Mouse (Mus musculus) forebrain, embryonic 12.5 days (tissue): ENCODE data around the gene Lat2. TPM values are rescaled to one million over a fixed set of nuclear protein-coding genes. Genes with fewer than 3 reads are reported as not detected.
A peak's percentile ranks its signal among the peaks of the same experiment; 100 is the strongest.

ENCODE experiments used
- ATAC-seq: fragments of 200-750 bp; cut with Nextera tagmentation; 2 replicates; pipeline ENCODE4 v1.8.0; 2017; ENCODE audit warnings: moderate TSS enrichment; ENCODE audit not compliant: low FRiP score
- H3K27ac ChIP-seq: fragments of 300-500 bp; sonication (generic); 2 replicates; pipeline ENCODE4 v1.5.1; 2016; ENCODE audit warnings: mild to moderate bottlenecking
- H3K27me3 ChIP-seq: fragments of 300-500 bp; sonication (generic); 2 replicates; pipeline ENCODE4 v1.6.1; 2016; ENCODE audit warnings: mild to moderate bottlenecking
- H3K36me3 ChIP-seq: fragments of 300-500 bp; sonication (generic); replicated peaks from 2 replicates; pipeline ENCODE4 v1.6.1; 2016; ENCODE audit warnings: mild to moderate bottlenecking
- H3K4me1 ChIP-seq: fragments of 300-500 bp; sonication (generic); 2 replicates; pipeline ENCODE4 v1.6.1; 2016
- H3K4me2 ChIP-seq: fragments of 300-500 bp; sonication (generic); 2 replicates; pipeline ENCODE4 v1.6.1; 2016; ENCODE audit warnings: mild to moderate bottlenecking, moderate library complexity
- H3K4me3 ChIP-seq: fragments of 300-500 bp; sonication (generic); replicated peaks from 2 replicates; pipeline ENCODE4 v1.5.1; 2016; ENCODE audit warnings: mild to moderate bottlenecking
- H3K9ac ChIP-seq: fragments of 300-500 bp; sonication (generic); 2 replicates; pipeline ENCODE4 v1.6.1; 2016; ENCODE audit warnings: mild to moderate bottlenecking
- H3K9me3 ChIP-seq: fragments of 300-500 bp; sonication (generic); 2 replicates; pipeline ENCODE4 v1.6.1; 2016
- WGBS: fragments of 180-500 bp; shearing (Covaris S2); methylation state at CpG from one replicate; pipeline ENCODE4 v1.1.7; 2016; 5-methylcytosine and 5-hydroxymethylcytosine counted together
- polyA plus RNA-seq: library from polyadenylated mRNA; unstranded; fragments of >200 nt; fragmentation: Nextera tagmentation; extraction: Ambion mirVana; gene quantifications from 2 replicates; pipeline ENCODE4 v1.2.1, GENCODE M21; 2016

Gene Lat2
- polyA plus RNA-seq, 1 experiment from 2014 or later = 4.8 TPM

DNA sequence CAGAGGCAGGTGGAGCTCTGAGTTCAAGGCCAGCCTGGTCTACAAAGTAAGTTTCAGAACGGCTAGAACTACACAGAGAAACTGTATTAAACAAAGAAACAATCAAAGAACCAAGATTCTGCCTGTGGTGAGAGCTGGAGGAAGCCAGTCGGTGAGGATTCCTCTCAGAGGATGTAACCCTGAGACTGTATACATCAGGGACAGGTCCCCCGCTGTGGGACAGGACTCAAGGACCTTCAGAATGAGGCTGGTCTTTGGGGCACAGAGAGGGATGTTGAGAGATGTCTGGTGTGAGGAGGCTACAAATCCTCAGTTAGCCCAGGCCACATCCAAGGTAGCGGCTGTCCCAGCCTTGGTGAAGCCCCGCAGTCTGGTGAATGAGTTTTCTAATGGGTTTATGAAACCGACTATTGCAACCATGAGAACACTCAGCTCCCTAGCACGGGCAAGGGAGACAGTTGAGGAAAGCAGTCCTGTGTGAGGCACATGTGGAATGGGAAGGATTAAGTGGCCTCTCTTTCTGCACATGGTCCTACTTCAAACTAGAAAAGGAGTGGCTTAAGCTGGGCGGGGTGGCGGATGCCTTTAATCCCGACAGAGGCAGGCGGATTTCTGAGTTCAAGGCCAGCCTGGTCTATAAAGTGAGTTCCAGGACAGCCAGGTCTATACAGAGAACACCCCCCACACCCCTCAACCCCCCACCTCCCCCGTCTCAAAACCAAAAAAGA, 4.7 kb downstream of the Lat2 start:
- no peaks in the 10 kb centered on the region for H3K9me3 ChIP-seq
- H3K9ac ChIP-seq = no peak overlapping the region
- WGBS = 88% methylated on average over 12 of the region's 12 CpGs
- no peak overlapping the region for H3K4me2 ChIP-seq
- no peak for ATAC-seq
- H3K27ac ChIP-seq = no peak overlapping the region
- H3K4me1 ChIP-seq = no peaks in the 10 kb centered on the region
- H3K4me3 ChIP-seq = no peak overlapping the region
- H3K27me3 ChIP-seq = no peaks in the 10 kb centered on the region
- H3K36me3 ChIP-seq = peaks cover 10% of the 10 kb centered on the region

DNA sequence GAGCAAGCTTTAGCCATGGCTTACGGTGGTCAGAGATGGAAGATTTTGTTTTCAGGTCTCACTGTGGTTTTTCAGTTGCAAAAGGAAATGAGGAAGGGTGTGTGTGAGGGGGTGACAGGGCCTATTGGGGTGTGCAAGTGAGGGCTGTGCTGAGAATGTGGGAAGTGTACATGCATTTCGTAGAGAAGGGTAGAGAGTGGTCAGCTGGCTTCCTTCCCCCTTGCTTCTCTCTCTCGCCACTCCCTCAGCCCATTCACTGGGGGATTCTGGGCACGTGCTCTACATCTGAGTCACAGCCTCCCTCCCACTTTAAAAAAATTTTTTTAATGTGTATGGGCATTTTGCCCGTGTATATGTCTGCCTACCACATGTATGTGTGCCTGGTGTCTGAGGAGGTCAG, 7.7 kb downstream of the Lat2 start:
- Histone ChIP-seq H3K36me3 (peaks cover 4% of the 10 kb centered on the region; the same call in 1 of the 2 replicates), H3K4me3 (no peak overlapping the region), H3K9me3 (no peaks in the 10 kb centered on the region), H3K27ac (no peak overlapping the region), H3K4me1 (no peaks in the 10 kb centered on the region), H3K27me3 (no peaks in the 10 kb centered on the region), H3K4me2 (no peak overlapping the region), H3K9ac (no peak overlapping the region)
- 75% methylated on average over 5 of the region's 5 CpGs for WGBS
- no peak for ATAC-seq

DNA sequence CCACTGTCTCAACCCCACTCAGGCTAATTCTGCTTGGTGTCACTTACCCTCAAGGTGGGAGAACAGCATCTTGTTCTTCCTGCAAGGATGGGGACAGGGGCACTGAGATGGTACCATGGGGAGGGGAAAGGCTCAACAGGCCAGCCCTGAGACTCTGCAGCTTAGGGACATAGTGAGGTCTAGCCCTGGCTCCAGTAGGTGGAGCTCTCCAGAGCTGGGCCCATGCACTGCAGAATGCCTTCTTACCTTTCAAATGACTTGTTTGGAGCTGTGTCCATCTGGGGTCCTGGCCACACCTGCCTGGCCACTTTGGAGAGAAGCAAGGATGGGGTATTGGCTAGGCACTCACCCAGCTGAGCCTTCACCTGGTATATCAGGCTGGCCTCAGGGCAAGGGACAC, 8.5 kb downstream of the Lat2 start:
- no peaks in the 10 kb centered on the region for H3K4me1 ChIP-seq
- no peak overlapping the region for H3K4me3 ChIP-seq
- no peaks in the 10 kb centered on the region for H3K27me3 ChIP-seq
- ATAC-seq = no peak
- no peak overlapping the region for H3K9ac ChIP-seq
- no peak overlapping the region for H3K27ac ChIP-seq
- H3K9me3 ChIP-seq = no peaks in the 10 kb centered on the region
- peaks cover 4% of the 10 kb centered on the region; the same call in 1 of the 2 replicates for H3K36me3 ChIP-seq
- no peak overlapping the region for H3K4me2 ChIP-seq

DNA sequence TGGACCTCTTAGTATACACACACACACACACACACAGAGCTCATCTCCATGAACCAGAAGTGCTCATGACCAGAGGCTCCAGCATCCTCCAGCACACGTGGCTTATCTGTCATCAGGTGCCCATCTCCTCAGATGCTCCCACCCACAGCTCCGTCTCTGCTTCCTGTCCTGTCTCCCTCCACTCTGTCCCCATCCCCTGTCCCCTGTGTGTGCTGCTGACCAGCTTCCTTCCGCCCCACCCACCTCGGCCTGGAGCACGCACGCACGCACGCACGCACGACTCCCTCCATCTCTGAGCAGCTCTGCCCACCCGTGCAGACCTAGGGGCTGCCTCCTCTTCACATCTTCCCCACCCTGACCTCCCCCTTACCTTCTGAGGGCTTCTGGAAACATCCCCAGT, 10.4 kb downstream of the Lat2 start:
- H3K9ac ChIP-seq = no peak overlapping the region
- no peaks in the 10 kb centered on the region for H3K9me3 ChIP-seq
- 90% methylated on average over 11 of the region's 11 CpGs for WGBS
- no peak for ATAC-seq
- H3K27me3 ChIP-seq = no peaks in the 10 kb centered on the region
- H3K4me2 ChIP-seq = no peak overlapping the region
- H3K27ac ChIP-seq = no peak overlapping the region
- H3K4me1 ChIP-seq = no peaks in the 10 kb centered on the region
- H3K4me3 ChIP-seq = no peak overlapping the region
- peaks cover 12% of the 10 kb centered on the region for H3K36me3 ChIP-seq

- Histone ChIP-seq H3K4me2 (no peak overlapping the region), H3K27ac (no peak overlapping the region), H3K27me3 (no peaks in the 10 kb centered on the region), H3K4me1 (no peaks in the 10 kb centered on the region), H3K9ac (no peak overlapping the region), H3K9me3 (no peaks in the 10 kb centered on the region), H3K36me3 (peaks cover 75% of the 10 kb centered on the region), H3K4me3 (no peak overlapping the region)
- no peak for ATAC-seq
- WGBS = 88% methylated on average over 10 of the region's 10 CpGs
Measured at GRCm38 (mm10) chr5:134597711-134598110, 17.1 kb downstream of the Lat2 start.

- Histone ChIP-seq H3K27me3 (no peaks in the 10 kb centered on the region), H3K9ac (no peak overlapping the region), H3K9me3 (no peaks in the 10 kb centered on the region), H3K4me3 (no peak overlapping the region), H3K4me2 (no peak overlapping the region), H3K27ac (no peak overlapping the region), H3K4me1 (no peaks in the 10 kb centered on the region), H3K36me3 (peaks cover 86% of the 10 kb centered on the region)
- WGBS = 86% methylated on average over 9 of the region's 9 CpGs
- no peak for ATAC-seq
Measured at GRCm38 (mm10) chr5:134593093-134593492, 21.7 kb downstream of the Lat2 start.

- no peak overlapping the region for H3K4me2 ChIP-seq
- peaks cover 81% of the 10 kb centered on the region for H3K36me3 ChIP-seq
- no peak overlapping the region for H3K27ac ChIP-seq
- no peaks in the 10 kb centered on the region for H3K27me3 ChIP-seq
- ATAC-seq = no peak
- WGBS = 92% methylated on average over 11 of the region's 11 CpGs
- H3K4me1 ChIP-seq = no peaks in the 10 kb centered on the region
- no peaks in the 10 kb centered on the region for H3K9me3 ChIP-seq
- no peak overlapping the region for H3K9ac ChIP-seq
- H3K4me3 ChIP-seq = no peak overlapping the region
Measured at GRCm38 (mm10) chr5:134592026-134592581, 22.7 kb downstream of the Lat2 start.

GRCm38 (mm10) chr5:134589900-134590299, 24.9 kb downstream of the Lat2 start:
- no peak for ATAC-seq
- Histone ChIP-seq H3K9me3 (no peaks in the 10 kb centered on the region), H3K36me3 (peaks cover 60% of the 10 kb centered on the region), H3K27ac (no peak overlapping the region), H3K4me1 (no peaks in the 10 kb centered on the region), H3K4me3 (no peak overlapping the region), H3K27me3 (no peaks in the 10 kb centered on the region), H3K9ac (no peak overlapping the region), H3K4me2 (no peak overlapping the region)
- 87% methylated on average over 3 of the region's 3 CpGs for WGBS

DNA sequence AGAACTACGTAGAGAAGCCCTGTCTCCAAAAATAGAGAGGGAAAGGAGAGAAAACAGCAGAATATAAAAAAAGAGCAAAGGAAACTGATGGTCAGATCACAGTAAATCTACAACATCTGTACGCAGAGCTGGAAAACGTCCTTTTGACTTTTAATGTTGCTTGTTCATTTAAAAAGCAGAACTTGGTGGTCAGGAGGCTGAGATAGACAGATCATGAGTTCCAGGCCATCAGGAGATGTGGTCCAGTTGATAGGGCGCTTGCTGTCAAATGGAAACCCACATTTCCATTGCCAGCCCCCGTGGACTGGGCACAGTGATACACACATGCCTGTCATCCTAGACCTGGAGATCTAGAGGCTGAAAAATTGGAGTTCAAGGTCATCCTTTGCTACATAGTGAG, 30.0 kb downstream of the Lat2 start:
- Histone ChIP-seq H3K4me3 (no peak overlapping the region), H3K27ac (no peak overlapping the region), H3K4me2 (no peak overlapping the region), H3K9ac (no peak overlapping the region), H3K36me3 (peaks cover 13% of the 10 kb centered on the region), H3K9me3 (no peaks in the 10 kb centered on the region), H3K27me3 (no peaks in the 10 kb centered on the region), H3K4me1 (peaks cover 11% of the 10 kb centered on the region)
- 94% methylated on average over 5 of the region's 5 CpGs for WGBS
- ATAC-seq = no peak

DNA sequence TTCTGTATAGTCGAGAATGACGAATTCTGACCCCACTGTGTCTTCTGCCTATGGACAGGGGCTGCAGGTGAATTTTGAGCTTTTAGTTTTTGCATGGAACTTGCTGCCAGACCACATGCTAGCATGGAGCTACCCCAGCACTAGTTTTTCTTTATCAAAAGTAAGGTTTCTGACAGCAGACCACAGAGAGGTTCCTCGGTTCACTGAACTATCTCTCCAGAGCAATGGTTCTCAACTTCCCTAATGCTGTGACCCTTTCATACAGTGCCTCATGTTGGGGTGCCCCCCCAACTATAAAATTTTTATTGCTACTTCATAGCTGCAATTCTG, 31.0 kb downstream of the Lat2 start:
- H3K9me3 ChIP-seq = no peaks in the 10 kb centered on the region
- peaks cover 11% of the 10 kb centered on the region for H3K4me1 ChIP-seq
- no peak overlapping the region for H3K27ac ChIP-seq
- H3K27me3 ChIP-seq = no peaks in the 10 kb centered on the region
- H3K36me3 ChIP-seq = peaks cover 8% of the 10 kb centered on the region
- no peak for ATAC-seq
- H3K4me3 ChIP-seq = peak overlapping the region; percentile 91
- 86% methylated on average over 3 of the region's 3 CpGs for WGBS
- peak overlapping the region; percentile 92; the same call in 1 of the 2 replicates for H3K9ac ChIP-seq
- peak overlapping the region; percentile 82 for H3K4me2 ChIP-seq

GRCm38 (mm10) chr5:134583006-134583883, 31.6 kb downstream of the Lat2 start:
- peak; percentile 7; the same call in 1 of the 2 replicates for ATAC-seq

GRCm38 (mm10) chr5:134582221-134582907, 32.5 kb downstream of the Lat2 start:
- peak; percentile 96 for ATAC-seq
- H3K4me3 ChIP-seq = peak overlapping the region; percentile 91
- peaks cover 3% of the 10 kb centered on the region for H3K36me3 ChIP-seq
- 7% methylated on average over 29 of the region's 30 CpGs for WGBS
- peak overlapping the region; percentile 56; the same call in 1 of the 2 replicates for H3K27ac ChIP-seq
- H3K4me2 ChIP-seq = peak overlapping the region; percentile 82
- H3K9me3 ChIP-seq = no peaks in the 10 kb centered on the region
- no peaks in the 10 kb centered on the region for H3K27me3 ChIP-seq
- peaks cover 11% of the 10 kb centered on the region for H3K4me1 ChIP-seq
- peak overlapping the region; percentile 92 for H3K9ac ChIP-seq

More at GRCm38 (mm10) chr5:134583006-134583883, 31.6 kb downstream of the Lat2 start:
- peaks cover 11% of the 10 kb centered on the region for H3K4me1 ChIP-seq
- H3K36me3 ChIP-seq = peaks cover 5% of the 10 kb centered on the region
- peak overlapping the region; percentile 92 for H3K9ac ChIP-seq
- peak overlapping the region; percentile 56; the same call in 1 of the 2 replicates for H3K27ac ChIP-seq
- WGBS = 32% methylated on average over 15 of the region's 15 CpGs
- no peaks in the 10 kb centered on the region for H3K27me3 ChIP-seq
- H3K4me2 ChIP-seq = peak overlapping the region; percentile 82
- peak overlapping the region; percentile 91 for H3K4me3 ChIP-seq
- H3K9me3 ChIP-seq = no peaks in the 10 kb centered on the region
